Mouse (Mus musculus) megakaryocyte, embryonic 14.5 days (primary cell): ENCODE measurements at regions not wholly inside any gene's neighbourhood (a gene's known extent, or its start where the extent isn't known, plus 50 kb on each side); places are given as distances from the start of the nearest gene placed in this dataset.

ENCODE experiments used
- FLI1 ChIP-seq: IDR thresholded peaks from 2 replicates; pipeline ENCODE4 v1.6.1; 2012; ENCODE audit warnings: low read length, inconsistent platforms, mixed read lengths
- GATA1 ChIP-seq: IDR thresholded peaks from 3 replicates; pipeline ENCODE4 v1.6.1; 2012; ENCODE audit warnings: mixed read lengths, low read length, inconsistent platforms, borderline replicate concordance

GRCm38 (mm10) chr4:153651849-153652248 lies 169.2 kb upstream of the Ajap1 start:
- TF ChIP-seq GATA1 = no peak
- TF ChIP-seq FLI1 = no peak
